Mouse (Mus musculus) T-helper 17 cell (primary cell): ENCODE results near the gene St3gal3.

Experiments
- in situ Hi-C, 2 experiments: fragments of 300-600 bp; cut with MboI, MseI; formaldehyde crosslinking; loops; 1 replicate in 1 of 2; 2 replicates in 1 of 2; pipeline ENCODE4 v1.15.1; 2025; ENCODE audit warnings: high pct_unique_total_duplicates in 2 of 2

Gene St3gal3

GRCm38 (mm10) chr4:117904761-117905160 lies 230.0 kb downstream of the St3gal3 start:
- in situ Hi-C loops: no loop called here

GRCm38 (mm10) chr4:117904094-117904493 lies 230.6 kb downstream of the St3gal3 start:
- in situ Hi-C loops: no loop called here

- in situ Hi-C loops: loop anchor here in 1 of 2 experiments (10.0 kb wide), 2 partner anchors 527 to 1197 kb away; partner anchors contain the start of gene Elovl1
Measured at GRCm38 (mm10) chr4:117898111-117898510, 236.6 kb downstream of the St3gal3 start.

- in situ Hi-C loops: loop anchor here in 1 of 2 experiments (10.0 kb wide), 2 partner anchors 529 to 1199 kb away; partner anchors contain the start of gene Elovl1
Measured at GRCm38 (mm10) chr4:117896031-117896430, 238.7 kb downstream of the St3gal3 start.

GRCm38 (mm10) chr4:117895339-117895738 lies 239.4 kb downstream of the St3gal3 start:
- in situ Hi-C loops: loop anchor here in 1 of 2 experiments (10.0 kb wide), 2 partner anchors 529 to 1199 kb away; partner anchors contain the start of gene Elovl1

- in situ Hi-C loops: loop anchor here in 1 of 2 experiments (10.0 kb wide), 2 partner anchors 530 to 1200 kb away; partner anchors contain the start of gene Elovl1
Measured at GRCm38 (mm10) chr4:117894601-117895000, 240.1 kb downstream of the St3gal3 start.

GRCm38 (mm10) chr4:117893376-117893775 lies 241.3 kb downstream of the St3gal3 start:
- in situ Hi-C loops: loop anchor here in 1 of 2 experiments (10.0 kb wide), 2 partner anchors 531 to 1201 kb away; partner anchors contain the start of gene Elovl1

- in situ Hi-C loops: loop anchor here in 1 of 2 experiments (10.0 kb wide), 2 partner anchors 533 to 1203 kb away; partner anchors contain the start of gene Elovl1
Measured at GRCm38 (mm10) chr4:117891738-117892161, 243.0 kb downstream of the St3gal3 start, which contains the start of gene Dph2. Dph2 (minus strand) TSS chr4:117892032.

GRCm38 (mm10) chr4:117890750-117891149 lies 244.0 kb downstream of the St3gal3 start:
- in situ Hi-C loops: loop anchor here in 1 of 2 experiments (10.0 kb wide), 2 partner anchors 534 to 1204 kb away; partner anchors contain the start of gene Elovl1

GRCm38 (mm10) chr4:117890031-117890430 lies 244.7 kb downstream of the St3gal3 start:
- in situ Hi-C loops: loop anchor here in 1 of 2 experiments (10.0 kb wide), 2 partner anchors 535 to 1205 kb away; partner anchors contain the start of gene Elovl1

- in situ Hi-C loops: no loop called here
Measured at GRCm38 (mm10) chr4:117889471-117889870, 245.2 kb downstream of the St3gal3 start.

GRCm38 (mm10) chr4:117887920-117888319 lies 246.8 kb downstream of the St3gal3 start:
- in situ Hi-C loops: no loop called here

GRCm38 (mm10) chr4:117887133-117887532 lies 247.6 kb downstream of the St3gal3 start, which contains the start of gene Atp6v0b:
Atp6v0b (minus strand) TSS chr4:117887333.
- in situ Hi-C loops: no loop called here

GRCm38 (mm10) chr4:117886644-117887043 lies 248.1 kb downstream of the St3gal3 start:
- in situ Hi-C loops: no loop called here

GRCm38 (mm10) chr4:117885994-117886393 lies 248.7 kb downstream of the St3gal3 start:
- in situ Hi-C loops: no loop called here

GRCm38 (mm10) chr4:117885093-117885492 lies 249.6 kb downstream of the St3gal3 start:
- in situ Hi-C loops: no loop called here

- in situ Hi-C loops: no loop called here
Measured at GRCm38 (mm10) chr4:117884146-117884545, 250.6 kb downstream of the St3gal3 start.

GRCm38 (mm10) chr4:117882701-117883691 lies 251.7 kb downstream of the St3gal3 start, which contains the start of gene B4galt2:
B4galt2 (minus strand) TSS chr4:117883487.
- in situ Hi-C loops: no loop called here
